Mouse (Mus musculus) heart, embryonic 15.5 days (tissue): ENCODE measurements around the gene Gm28374. TPM values are rescaled to one million over a fixed set of nuclear protein-coding genes. Genes with fewer than 3 reads are reported as not detected.
A peak's percentile ranks its signal among the peaks of the same experiment; 100 is the strongest.

ENCODE experiments used
- ATAC-seq: fragments of 200-750 bp; cut with Nextera tagmentation; replicated peaks from 2 replicates; pipeline ENCODE4 v1.8.0; 2017; ENCODE audit warnings: low read depth, moderate TSS enrichment; ENCODE audit not compliant: insufficient number of reproducible peaks, insufficient read depth, low FRiP score
- H3K27ac ChIP-seq: fragments of 300-500 bp; sonication (generic); 2 replicates; pipeline ENCODE4 v1.5.1; 2015; ENCODE audit warnings: mild to moderate bottlenecking, inconsistent platforms
- H3K27me3 ChIP-seq: fragments of 300-500 bp; sonication (generic); 2 replicates; pipeline ENCODE4 v1.6.1; 2015; ENCODE audit warnings: inconsistent platforms
- H3K36me3 ChIP-seq: fragments of 300-500 bp; sonication (generic); 2 replicates; pipeline ENCODE4 v1.6.1; 2015; ENCODE audit warnings: mild to moderate bottlenecking, inconsistent platforms
- H3K4me1 ChIP-seq: fragments of 300-500 bp; sonication (generic); replicated peaks from 2 replicates; pipeline ENCODE4 v1.6.1; 2015; ENCODE audit warnings: inconsistent platforms
- H3K4me2 ChIP-seq: fragments of 300-500 bp; sonication (generic); 2 replicates; pipeline ENCODE4 v1.6.1; 2015; ENCODE audit warnings: inconsistent platforms, mild to moderate bottlenecking, moderate library complexity
- H3K4me3 ChIP-seq: fragments of 300-500 bp; sonication (generic); 2 replicates; pipeline ENCODE4 v1.5.1; 2015; ENCODE audit warnings: mild to moderate bottlenecking, inconsistent platforms
- H3K9ac ChIP-seq: fragments of 300-500 bp; sonication (generic); 2 replicates; pipeline ENCODE4 v1.6.1; 2015; ENCODE audit warnings: mild to moderate bottlenecking, inconsistent platforms
- H3K9me3 ChIP-seq: fragments of 300-500 bp; sonication (generic); replicated peaks from 2 replicates; pipeline ENCODE4 v1.6.1; 2016; ENCODE audit warnings: inconsistent platforms
- WGBS: fragments of 180-500 bp; shearing (Covaris S2); methylation state at CpG from one replicate; pipeline ENCODE4 v1.1.7; 2015; ENCODE audit warnings: mixed read lengths; 5-methylcytosine and 5-hydroxymethylcytosine counted together
- polyA plus RNA-seq: library from polyadenylated mRNA; unstranded; fragments of >200 nt; fragmentation: Nextera tagmentation; extraction: Ambion mirVana; gene quantifications from 2 replicates; pipeline ENCODE4 v1.2.1, GENCODE M21; 2015

Gm28374 gene
- polyA plus RNA-seq, 1 experiment from 2014 or later, result 0.48 TPM

- peaks cover 41% of the 10 kb centered on the region for H3K36me3 ChIP-seq
- WGBS, result under 1% methylated on average over 58 of the region's 58 CpGs
- peak; percentile 88 for ATAC-seq
These were observed 2.6 kb upstream of the Gm28374 start, which contains the start of the genes Zfpl1 and Cdca5 for GRCm38 (mm10) chr19:6084478-6085248. Zfpl1 (minus strand) TSS chr19:6084956. Cdca5 (plus strand) TSS chr19:6084983.

GRCm38 (mm10) chr19:6079983-6080480 is 2.0 kb downstream of the Gm28374 start, which contains the start of gene Tmem262:
Tmem262 (plus strand) TSS chr19:6080033.
- no peaks in the 10 kb centered on the region for H3K9me3 ChIP-seq
- H3K4me2 ChIP-seq, result no peak within 1 kb of the TSS
- H3K4me3 ChIP-seq, result no peak within 1 kb of the TSS
- H3K27me3 ChIP-seq, result no peaks in the 10 kb centered on the region
- H3K36me3 ChIP-seq, result peaks cover 32% of the 10 kb centered on the region
- H3K9ac ChIP-seq, result no peak within 1 kb of the TSS
- 89% methylated on average over 12 of the region's 12 CpGs for WGBS
- H3K4me1 ChIP-seq, result peaks cover 26% of the 10 kb centered on the region
- ATAC-seq, result no peak
- no peak within 1 kb of the TSS for H3K27ac ChIP-seq

More at GRCm38 (mm10) chr19:6084478-6085248, 2.6 kb upstream of the Gm28374 start, which contains the start of the genes Zfpl1 and Cdca5:
- Histone ChIP-seq H3K4me1 (peaks cover 23% of the 10 kb centered on the region), H3K4me3 (peak within 1 kb of the TSS; percentile 87), H3K27ac (peak within 1 kb of the TSS; percentile 66), H3K9me3 (no peaks in the 10 kb centered on the region), H3K9ac (peak within 1 kb of the TSS; percentile 72), H3K27me3 (no peaks in the 10 kb centered on the region), H3K4me2 (peak within 1 kb of the TSS; percentile 94)

GRCm38 (mm10) chr19:6076564-6077393 is 5.3 kb downstream of the Gm28374 start, which contains the start of gene Vps51:
Vps51 (minus strand) TSS chr19:6077231.
- ATAC-seq, result peak; percentile 77
- 1% methylated on average over 33 of the region's 33 CpGs for WGBS
- H3K9ac ChIP-seq, result peak within 1 kb of the TSS; percentile 85
- H3K9me3 ChIP-seq, result no peaks in the 10 kb centered on the region
- H3K4me3 ChIP-seq, result peak within 1 kb of the TSS; percentile 90
- peaks cover 16% of the 10 kb centered on the region for H3K4me1 ChIP-seq
- peaks cover 37% of the 10 kb centered on the region for H3K36me3 ChIP-seq
- peak within 1 kb of the TSS; percentile 85 for H3K4me2 ChIP-seq
- H3K27me3 ChIP-seq, result no peaks in the 10 kb centered on the region
- peak within 1 kb of the TSS; percentile 88 for H3K27ac ChIP-seq

GRCm38 (mm10) chr19:6073889-6074288 is 8.2 kb downstream of the Gm28374 start:
- H3K27ac ChIP-seq, result no peak overlapping the region
- no peak overlapping the region for H3K4me2 ChIP-seq
- no peak for ATAC-seq
- H3K9me3 ChIP-seq, result no peaks in the 10 kb centered on the region
- 85% methylated on average over 5 of the region's 5 CpGs for WGBS
- peaks cover 40% of the 10 kb centered on the region; the same call in 1 of the 2 replicates for H3K36me3 ChIP-seq
- H3K9ac ChIP-seq, result no peak overlapping the region
- no peak overlapping the region for H3K4me3 ChIP-seq
- no peaks in the 10 kb centered on the region for H3K27me3 ChIP-seq
- H3K4me1 ChIP-seq, result peaks cover 16% of the 10 kb centered on the region

- Histone ChIP-seq H3K4me2 (no peak overlapping the region), H3K4me1 (peaks cover 28% of the 10 kb centered on the region), H3K27ac (no peak overlapping the region), H3K36me3 (peaks cover 44% of the 10 kb centered on the region; the same call in 1 of the 2 replicates), H3K9me3 (no peaks in the 10 kb centered on the region), H3K4me3 (no peak overlapping the region), H3K27me3 (no peaks in the 10 kb centered on the region), H3K9ac (no peak overlapping the region)
- ATAC-seq, result no peak
- WGBS, result 91% methylated on average over 19 of the region's 19 CpGs
These were observed 10.8 kb downstream of the Gm28374 start for GRCm38 (mm10) chr19:6071261-6071660.

GRCm38 (mm10) chr19:6070571-6071250 is 11.3 kb downstream of the Gm28374 start:
- H3K27ac ChIP-seq, result no peak overlapping the region
- peaks cover 24% of the 10 kb centered on the region for H3K4me1 ChIP-seq
- H3K4me2 ChIP-seq, result no peak overlapping the region
- peaks cover 44% of the 10 kb centered on the region; the same call in 1 of the 2 replicates for H3K36me3 ChIP-seq
- ATAC-seq, result no peak
- no peak overlapping the region for H3K9ac ChIP-seq
- H3K27me3 ChIP-seq, result no peaks in the 10 kb centered on the region
- 85% methylated on average over 31 of the region's 31 CpGs for WGBS
- H3K4me3 ChIP-seq, result no peak overlapping the region
- no peaks in the 10 kb centered on the region for H3K9me3 ChIP-seq

- no peaks in the 10 kb centered on the region for H3K27me3 ChIP-seq
- no peak overlapping the region for H3K27ac ChIP-seq
- 88% methylated on average over 10 of the region's 10 CpGs for WGBS
- no peak overlapping the region for H3K4me2 ChIP-seq
- H3K4me1 ChIP-seq, result peaks cover 20% of the 10 kb centered on the region
- H3K36me3 ChIP-seq, result peaks cover 40% of the 10 kb centered on the region; the same call in 1 of the 2 replicates
- no peak for ATAC-seq
- H3K4me3 ChIP-seq, result no peak overlapping the region
- no peaks in the 10 kb centered on the region for H3K9me3 ChIP-seq
- H3K9ac ChIP-seq, result no peak overlapping the region
These were observed 12.2 kb downstream of the Gm28374 start for GRCm38 (mm10) chr19:6069851-6070250.

- Histone ChIP-seq H3K9me3 (no peaks in the 10 kb centered on the region), H3K27me3 (no peaks in the 10 kb centered on the region), H3K4me3 (no peak overlapping the region), H3K4me1 (peaks cover 20% of the 10 kb centered on the region), H3K27ac (no peak overlapping the region), H3K36me3 (peaks cover 32% of the 10 kb centered on the region; the same call in 1 of the 2 replicates), H3K4me2 (no peak overlapping the region), H3K9ac (no peak overlapping the region)
- WGBS, result 66% methylated on average over 4 of the region's 4 CpGs
- ATAC-seq, result no peak
These were observed 13.1 kb downstream of the Gm28374 start for GRCm38 (mm10) chr19:6068951-6069350.

- ATAC-seq, result peak; percentile 88
- Histone ChIP-seq H3K9me3 (no peaks in the 10 kb centered on the region), H3K27me3 (no peaks in the 10 kb centered on the region), H3K4me2 (peak within 1 kb of the TSS; percentile 91), H3K4me3 (peak within 1 kb of the TSS; percentile 50), H3K36me3 (peaks cover 28% of the 10 kb centered on the region; the same call in 1 of the 2 replicates), H3K9ac (peak within 1 kb of the TSS; percentile 49), H3K27ac (peak within 1 kb of the TSS; percentile 50), H3K4me1 (peaks cover 23% of the 10 kb centered on the region)
- whole genome bisulfite sequencing, result 12% methylated on average over 33 of the region's 33 CpGs
These were observed 14.2 kb downstream of the Gm28374 start, which contains the start of gene Tm7sf2 for GRCm38 (mm10) chr19:6067724-6068415. Tm7sf2 (minus strand) TSS chr19:6068373.
